24 mouse cellular contexts compared by ENCODE assay signal in genomic region chr7:55856741-55857140, GRCm38 (mm10). TPM values are rescaled to one million over a fixed set of nuclear protein-coding genes. Genes with fewer than 3 reads are reported as not detected.
DNase-seq lines count a peak whose midpoint lies in the region; ATAC-seq and TF ChIP-seq lines count a peak whose summit lies in the region.
"Had no signal": no experiment of that assay in that cellular context is flagged by ENCODE, and none has a peak within 500 bp of the region (broad histone marks: within the 10 kb centered on the region; RNA-seq: fewer than 3 reads in every experiment).

No protein-coding gene starts in this region.

- 92% methylated on average over 4 of the region's 4 CpGs for WGBS in neural tube, embryonic 13.5 days
- WGBS in neural tube, embryonic 15.5 days: 93% methylated on average over 4 of the region's 4 CpGs

- H3K4me2 ChIP-seq in neural tube, embryonic 13.5 days: no peak overlapping the region
- no peak overlapping the region for H3K4me2 ChIP-seq in neural tube, embryonic 15.5 days
- H3K4me2 ChIP-seq: embryonic facial prominence, embryonic 12.5 days; forebrain, embryonic 13.5 days; forebrain, embryonic 15.5 days had no signal

- H3K27ac ChIP-seq in layer of hippocampus, adult 2 months: peak overlapping the region; percentile 61
- no peak overlapping the region for H3K27ac ChIP-seq in neural tube, embryonic 13.5 days (replicated peaks)
- no peak overlapping the region for H3K27ac ChIP-seq in neural tube, embryonic 15.5 days (replicated peaks)
- H3K27ac ChIP-seq: embryonic facial prominence, embryonic 10.5 days; embryonic facial prominence, embryonic 12.5 days; forebrain, embryonic 13.5 days; forebrain, embryonic 15.5 days had no signal

- no peak overlapping the region for H3K9ac ChIP-seq in neural tube, embryonic 13.5 days
- H3K9ac ChIP-seq in neural tube, embryonic 15.5 days (replicated peaks): no peak overlapping the region
- H3K9ac ChIP-seq: embryonic facial prominence, embryonic 12.5 days; forebrain, embryonic 13.5 days; forebrain, embryonic 15.5 days had no signal

- H3K4me1 ChIP-seq in neural tube, embryonic 13.5 days (replicated peaks): no peaks in the 10 kb centered on the region
- peaks cover 12% of the 10 kb centered on the region; the same call in 1 of the 2 replicates for H3K4me1 ChIP-seq in neural tube, embryonic 15.5 days
- H3K4me1 ChIP-seq: forebrain, embryonic 13.5 days had no signal

- H3K36me3 ChIP-seq in neural tube, embryonic 13.5 days: no peaks in the 10 kb centered on the region
- no peaks in the 10 kb centered on the region for H3K36me3 ChIP-seq in neural tube, embryonic 15.5 days
- H3K36me3 ChIP-seq: embryonic facial prominence, embryonic 12.5 days; forebrain, embryonic 15.5 days had no signal

- no peaks in the 10 kb centered on the region for H3K9me3 ChIP-seq in neural tube, embryonic 13.5 days
- H3K9me3 ChIP-seq in neural tube, embryonic 15.5 days (replicated peaks): no peaks in the 10 kb centered on the region
- H3K9me3 ChIP-seq: embryonic facial prominence, embryonic 10.5 days; embryonic facial prominence, embryonic 12.5 days; forebrain, embryonic 13.5 days; forebrain, embryonic 15.5 days; G1E had no signal

- DNase-seq in heart, adult 11 months: peak; percentile 57
- DNase-seq in heart, adult 8-10 months (ENCODE audit: low spot score): no peak
- DNase-seq in layer of hippocampus, adult 2 months (ENCODE audit: low spot score in 2 of 2): no peak
- DNase-seq in layer of hippocampus, postnatal 25 days (ENCODE audit: extremely low spot score in 1 of 2, low spot score in 1 of 2): no peak
- DNase-seq: adrenal gland, adult 8-10 months; adrenal gland, postnatal 14 days; adrenal gland, postnatal 36 days; B cell, adult 2 months; cerebellum, adult 11-12 months; cerebellum, adult 2 months; cerebellum, adult 9-10 months; cerebellum, postnatal 10 days; cerebellum, postnatal 25 days had no signal

- H3K27me3 ChIP-seq in neural tube, embryonic 13.5 days: no peaks in the 10 kb centered on the region
- H3K27me3 ChIP-seq in neural tube, embryonic 15.5 days (replicated peaks): no peaks in the 10 kb centered on the region
- H3K27me3 ChIP-seq: CH12.LX; embryonic facial prominence, embryonic 12.5 days; forebrain, embryonic 13.5 days; forebrain, embryonic 15.5 days; Patski had no signal

- H3K4me3 ChIP-seq in layer of hippocampus, adult 2 months: no peak overlapping the region
- H3K4me3 ChIP-seq in neural tube, embryonic 13.5 days: no peak overlapping the region
- no peak overlapping the region for H3K4me3 ChIP-seq in neural tube, embryonic 15.5 days (replicated peaks)
- H3K4me3 ChIP-seq: embryonic facial prominence, embryonic 10.5 days; embryonic facial prominence, embryonic 12.5 days; forebrain, embryonic 13.5 days; forebrain, embryonic 15.5 days had no signal

- TF ChIP-seq CTCF in layer of hippocampus, adult 2 months (conservative IDR thresholded peaks at IDR 0.05): no peak

- 0 out of 2 replicates have a peak, but pooled peaks have one; percentile 28 for ATAC-seq in neural tube, embryonic 13.5 days (ENCODE audit: low read depth)
- no peak for ATAC-seq in neural tube, embryonic 15.5 days (ENCODE audit: low FRiP score)
- ATAC-seq: activated CD4-positive, CD25-positive, alpha-beta regulatory T cell, adult 4 months; CD4-positive, CD25-positive, alpha-beta regulatory T cell, adult 4 months; forebrain, embryonic 13.5 days; forebrain, embryonic 15.5 days; Patski had no signal

RNA-seq across cellular contexts. Expression of gene Cyfip1, which starts 15.2 kb away (rescaled TPM):
- total RNA-seq in heart, adult 8-10 months (2022): 10 to 100 TPM; 32.5 to 36.0 (median 34.7) TPM
- 100 to 1,000 TPM; 117 to 130 TPM for total RNA-seq in layer of hippocampus, adult 2 months (2021)
- total RNA-seq in layer of hippocampus, postnatal 25 days (2021): 100 to 1,000 TPM; 111 to 132 TPM
- 47.6 and 49.4 TPM in 2 replicates for polyA plus RNA-seq in neural tube, embryonic 13.5 days (2015; fragmentation: Nextera tagmentation; extraction: Ambion mirVana)
- polyA plus RNA-seq in neural tube, embryonic 15.5 days (2015; fragmentation: Nextera tagmentation; extraction: Ambion mirVana): 39.0 and 51.2 TPM in 2 replicates
